Mouse (Mus musculus) liver, adult 2 months (tissue): ENCODE measurements around the gene Ier3. TPM values are rescaled to one million over a fixed set of nuclear protein-coding genes. Genes with fewer than 3 reads are reported as not detected.

ENCODE experiments used
- DNase-seq: peaks from one replicate; pipeline ENCODE4 v3.0.0-alpha.2; 2011; ENCODE audit warnings: low read depth, low spot score; ENCODE audit errors: extremely low read depth
- H3K27ac ChIP-seq: fragments of 200-500 bp; replicated peaks from 2 replicates; pipeline ENCODE4 v1.5.1; 2012; ENCODE audit warnings: low read depth, mild to moderate bottlenecking, control low read depth, inconsistent platforms, low read length; ENCODE audit not compliant: insufficient read depth
- H3K27me3 ChIP-seq: fragments of 200-500 bp; 2 replicates; pipeline ENCODE4 v1.6.1; 2012; ENCODE audit warnings: mild to moderate bottlenecking, moderate library complexity, low read length, inconsistent platforms; ENCODE audit not compliant: control insufficient read depth, insufficient read depth
- H3K36me3 ChIP-seq: fragments of 200-500 bp; 2 replicates; pipeline ENCODE4 v1.6.1; 2012; ENCODE audit warnings: low read length, inconsistent platforms; ENCODE audit not compliant: control insufficient read depth, insufficient read depth
- H3K4me1 ChIP-seq: fragments of 200-500 bp; 2 replicates; pipeline ENCODE4 v1.6.1; 2011; ENCODE audit warnings: low read length; ENCODE audit not compliant: control insufficient read depth, insufficient read depth
- H3K4me3 ChIP-seq: fragments of 200-500 bp; 2 replicates; pipeline ENCODE4 v1.5.1; 2011; ENCODE audit warnings: low read depth, mild to moderate bottlenecking, control low read depth, low read length, moderate library complexity; ENCODE audit not compliant: insufficient read depth
- H3K79me2 ChIP-seq: fragments of 200-500 bp; 2 replicates; pipeline ENCODE4 v1.6.1; 2012; ENCODE audit warnings: inconsistent platforms, mild to moderate bottlenecking, low read length, moderate library complexity; ENCODE audit not compliant: control insufficient read depth, insufficient read depth
- H3K9ac ChIP-seq: fragments of 200-500 bp; 2 replicates; pipeline ENCODE4 v1.6.1; 2012; ENCODE audit warnings: low read depth, mild to moderate bottlenecking, control low read depth, inconsistent platforms, low read length
- CTCF ChIP-seq: fragments of 200-500 bp; IDR thresholded peaks from 2 replicates; pipeline ENCODE4 v1.5.1; 2011; ENCODE audit warnings: low read depth, low read length, control low read depth
- POLR2A ChIP-seq: fragments of 200-500 bp; IDR thresholded peaks from 2 replicates; pipeline ENCODE4 v1.6.1; 2011; ENCODE audit warnings: low read length, control low read depth; ENCODE audit not compliant: insufficient read depth; ENCODE audit errors: extremely low read depth
- WGBS: fragments of 180-500 bp; shearing (Covaris S2); methylation state at CpG from one replicate; pipeline ENCODE4 v1.1.7; 2018; 5-methylcytosine and 5-hydroxymethylcytosine counted together
- polyA plus RNA-seq: library from polyadenylated mRNA; depleted of rRNA; stranded (reverse); fragments of >200 nt; gene quantifications from 2 replicates; pipeline ENCODE4 v1.2.3, GENCODE M21; 2012; rRNA removed
- total RNA-seq: library from RNA; depleted of rRNA; stranded (reverse); fragments of >200 nt; gene quantifications from 2 replicates; pipeline ENCODE4 v1.2.3, GENCODE M21; 2014; rRNA removed

Gene Ier3
- 0.92 and 0.94 TPM in 2 replicates for total RNA-seq
- polyA plus RNA-seq: 0.91 and 1.6 TPM in 2 replicates

DNA sequence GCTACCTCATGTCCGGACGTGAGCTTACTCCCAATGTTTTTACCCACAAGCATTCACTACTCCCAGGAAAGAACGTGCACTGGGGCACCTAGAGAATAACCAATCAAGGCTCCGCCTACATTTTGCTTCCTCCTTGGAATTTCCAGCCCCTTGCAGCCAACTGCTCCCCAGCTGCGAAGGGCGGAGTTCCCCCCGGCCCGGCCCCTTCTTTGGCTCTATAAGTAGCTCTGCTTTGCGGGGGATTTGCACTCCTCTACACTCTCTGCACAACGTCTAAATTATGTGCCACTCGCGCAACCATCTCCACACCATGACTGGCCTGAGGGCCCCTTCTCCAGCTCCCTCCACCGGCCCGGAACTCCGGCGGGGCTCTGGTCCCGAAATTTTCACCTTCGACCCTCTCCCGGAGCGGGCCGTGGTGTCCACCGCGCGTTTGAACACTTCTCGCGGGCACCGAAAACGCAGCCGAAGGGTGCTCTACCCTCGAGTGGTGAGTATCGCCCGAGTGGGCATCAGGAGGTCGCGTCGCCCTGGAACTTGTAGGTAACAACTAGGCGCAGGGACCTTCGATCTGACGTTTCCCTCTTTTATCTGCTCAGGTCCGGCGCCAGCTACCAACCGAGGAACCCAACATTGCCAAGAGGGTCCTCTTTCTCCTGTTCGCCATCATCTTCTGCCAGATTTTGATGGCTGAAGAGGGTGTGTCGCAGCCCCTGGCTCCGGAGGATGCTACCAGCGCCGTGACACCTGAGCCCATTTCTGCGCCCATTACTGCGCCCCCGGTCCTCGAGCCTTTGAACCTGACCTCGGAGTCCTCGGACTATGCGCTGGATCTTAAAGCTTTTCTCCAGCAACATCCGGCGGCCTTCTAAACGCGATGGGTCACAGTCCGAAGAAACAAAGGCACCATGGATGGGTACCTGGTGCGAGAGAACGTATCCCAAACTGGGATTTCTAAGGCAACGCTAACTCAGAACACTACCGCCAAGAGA lies at the start of gene Ier3:
Gene Ier3, plus strand, starts transcription at position 246 of the 992 bp plus-strand sequence.
- 3% methylated on average over 62 of the region's 62 CpGs for WGBS

GRCm38 (mm10) chr17:35776811-35777609 lies 44.5 kb upstream of the Ier3 start:
- no peak overlapping the region for H3K9ac ChIP-seq
- H3K79me2 ChIP-seq: no peaks in the 10 kb centered on the region
- peaks cover 4% of the 10 kb centered on the region; the same call in 1 of the 2 replicates for H3K4me1 ChIP-seq
- no peak for TF ChIP-seq POLR2A
- H3K4me3 ChIP-seq: no peak overlapping the region
- DNase-seq: peak; percentile 70
- no peaks in the 10 kb centered on the region for H3K36me3 ChIP-seq
- WGBS: 10% methylated on average over 13 of the region's 13 CpGs
- no peaks in the 10 kb centered on the region for H3K27me3 ChIP-seq
- no peak overlapping the region; the same call in 1 of the 2 replicates for H3K27ac ChIP-seq

More for the DNA sequence above, at the start of gene Ier3:
- 0 out of 2 replicates have a peak, but pooled peaks cover 6% of the 10 kb centered on the region for H3K4me1 ChIP-seq
- H3K36me3 ChIP-seq: no peaks in the 10 kb centered on the region
- no peak for DNase-seq
- H3K79me2 ChIP-seq: no peaks in the 10 kb centered on the region
- peak within 1 kb of the TSS; percentile 79 for H3K4me3 ChIP-seq
- TF ChIP-seq POLR2A (no peak), CTCF (no peak)
- peak within 1 kb of the TSS; percentile 78 for H3K27ac ChIP-seq
- H3K27me3 ChIP-seq: no peaks in the 10 kb centered on the region
- H3K9ac ChIP-seq: peak within 1 kb of the TSS; percentile 73

DNA sequence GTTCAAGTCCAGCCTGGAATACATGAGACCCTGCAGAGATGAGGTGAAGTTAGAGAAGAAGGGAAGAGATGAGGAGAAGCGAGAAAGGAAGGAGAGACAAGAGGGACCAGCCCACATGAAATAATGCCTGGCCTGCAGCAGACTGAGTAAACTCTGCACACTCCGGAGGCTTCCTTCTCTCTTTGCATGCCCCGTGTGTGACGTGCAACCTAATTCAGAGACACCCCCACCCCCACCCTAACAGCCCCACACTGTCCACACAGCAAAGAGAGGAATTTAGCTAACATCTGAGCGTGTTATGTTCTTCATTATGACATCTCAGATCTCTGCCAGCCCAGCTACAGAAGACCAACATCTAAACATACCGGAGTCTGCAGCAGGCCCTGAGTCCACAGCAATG lies 42.5 kb upstream of the Ier3 start:
- Histone ChIP-seq H3K36me3 (no peaks in the 10 kb centered on the region), H3K4me1 (peaks cover 4% of the 10 kb centered on the region; the same call in 1 of the 2 replicates), H3K27ac (no peak overlapping the region), H3K4me3 (no peak overlapping the region), H3K79me2 (no peaks in the 10 kb centered on the region), H3K9ac (no peak overlapping the region), H3K27me3 (no peaks in the 10 kb centered on the region)
- WGBS: 90% methylated on average over 6 of the region's 6 CpGs
- no peak for DNase-seq
- TF ChIP-seq CTCF (no peak), POLR2A (no peak)

DNA sequence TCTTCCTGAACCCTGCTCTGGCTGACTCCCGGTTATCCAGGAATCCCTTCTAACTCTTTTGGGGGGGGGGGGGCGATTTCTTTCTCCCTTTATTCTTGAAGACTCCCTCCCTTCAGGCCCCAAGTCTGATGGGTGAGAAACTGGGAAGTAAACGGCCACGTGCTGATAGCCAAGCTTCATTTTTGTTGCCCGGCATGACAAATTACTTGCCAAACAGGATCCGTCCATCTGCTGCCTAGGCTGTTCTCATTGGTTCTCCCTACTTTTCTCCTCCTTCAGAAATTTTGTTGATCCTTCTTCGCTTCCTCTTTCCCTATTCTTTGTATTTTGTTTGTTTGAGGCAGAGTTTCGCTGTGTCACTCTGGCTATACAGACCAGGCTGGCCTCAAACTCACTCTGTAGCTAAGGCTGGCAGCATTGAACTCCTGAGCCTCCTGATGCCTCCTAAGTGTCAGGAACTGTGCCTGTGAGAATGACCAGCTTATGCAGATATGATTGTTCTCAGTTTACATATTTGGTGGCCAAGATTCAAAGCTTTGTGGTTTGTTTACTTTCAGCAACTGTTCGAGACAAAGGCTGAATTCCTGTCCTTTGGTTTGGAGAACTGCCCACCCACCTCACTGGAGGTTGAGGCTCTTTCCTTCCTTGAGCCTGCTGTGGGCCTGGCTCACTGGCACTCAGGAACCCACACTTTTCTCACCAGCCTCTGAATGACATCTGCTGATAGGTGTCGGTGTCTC lies 41.8 kb upstream of the Ier3 start:
- no peak for TF ChIP-seq POLR2A
- Histone ChIP-seq H3K4me3 (no peak overlapping the region), H3K27ac (no peak overlapping the region), H3K9ac (no peak overlapping the region), H3K27me3 (no peaks in the 10 kb centered on the region), H3K79me2 (no peaks in the 10 kb centered on the region), H3K4me1 (peaks cover 4% of the 10 kb centered on the region; the same call in 1 of the 2 replicates), H3K36me3 (no peaks in the 10 kb centered on the region)
- WGBS: 79% methylated on average over 10 of the region's 10 CpGs
- no peak for DNase-seq

GRCm38 (mm10) chr17:35780362-35780761 lies 41.1 kb upstream of the Ier3 start:
- peaks cover 4% of the 10 kb centered on the region; the same call in 1 of the 2 replicates for H3K4me1 ChIP-seq
- H3K27me3 ChIP-seq: no peaks in the 10 kb centered on the region
- H3K27ac ChIP-seq: no peak overlapping the region
- H3K9ac ChIP-seq: no peak overlapping the region
- H3K79me2 ChIP-seq: no peaks in the 10 kb centered on the region
- 93% methylated on average over 7 of the region's 7 CpGs for WGBS
- no peak for TF ChIP-seq CTCF
- no peak for TF ChIP-seq POLR2A
- no peak for DNase-seq
- no peak overlapping the region for H3K4me3 ChIP-seq
- no peaks in the 10 kb centered on the region for H3K36me3 ChIP-seq
